Mouse (Mus musculus) thymus, adult 2 months (tissue): ENCODE results near the gene Dcst2. TPM values are rescaled to one million over a fixed set of nuclear protein-coding genes. Genes with fewer than 3 reads are reported as not detected.

Experiments
- DNase-seq: peaks from one replicate; pipeline ENCODE4 v3.0.0; 2021
- H3K27ac ChIP-seq: fragments of 200-500 bp; 2 replicates; pipeline ENCODE4 v1.5.1; 2012; ENCODE audit warnings: low read length, control low read depth; ENCODE audit not compliant: control insufficient read depth, insufficient read depth
- H3K27me3 ChIP-seq: fragments of 200-500 bp; 2 replicates; pipeline ENCODE4 v1.6.1; 2012; ENCODE audit warnings: mild to moderate bottlenecking, low read length, moderate library complexity, mixed read lengths; ENCODE audit not compliant: control insufficient read depth, insufficient read depth
- H3K36me3 ChIP-seq: fragments of 200-500 bp; 2 replicates; pipeline ENCODE4 v1.6.1; 2012; ENCODE audit warnings: mild to moderate bottlenecking, low read length, moderate library complexity; ENCODE audit not compliant: control insufficient read depth, insufficient read depth
- H3K4me1 ChIP-seq: fragments of 200-500 bp; replicated peaks from 2 replicates; pipeline ENCODE4 v1.6.1; 2012; ENCODE audit warnings: low read length; ENCODE audit not compliant: control insufficient read depth, insufficient read depth
- H3K4me3 ChIP-seq: fragments of 200-500 bp; 2 replicates; pipeline ENCODE4 v1.5.1; 2012; ENCODE audit warnings: mild to moderate bottlenecking, low read length, control low read depth, moderate library complexity; ENCODE audit not compliant: control insufficient read depth, insufficient read depth
- CTCF ChIP-seq: fragments of 200-500 bp; IDR thresholded peaks from 2 replicates; pipeline ENCODE4 v1.5.1; 2012; ENCODE audit warnings: mild to moderate bottlenecking, control low read depth, low read length, moderate library complexity, borderline replicate concordance; ENCODE audit not compliant: control insufficient read depth, poor library complexity, insufficient read depth; ENCODE audit errors: extremely low read depth
- POLR2A ChIP-seq: fragments of 200-500 bp; IDR thresholded peaks from 2 replicates; pipeline ENCODE4 v1.6.1; 2012; ENCODE audit warnings: mild to moderate bottlenecking, low read length, control low read depth, moderate library complexity; ENCODE audit not compliant: control insufficient read depth, poor library complexity, insufficient read depth; ENCODE audit errors: extremely low read depth
- WGBS: fragments of 180-500 bp; shearing (Covaris S2); methylation state at CpG from one replicate; pipeline ENCODE4 v1.1.7; 2018; 5-methylcytosine and 5-hydroxymethylcytosine counted together
- polyA plus RNA-seq: library from polyadenylated mRNA; depleted of rRNA; stranded (reverse); fragments of >200 nt; gene quantifications from 2 replicates; pipeline ENCODE4 v1.2.3, GENCODE M21; 2012

Gene Dcst2
- polyA plus RNA-seq, 1 experiment, result 0.50 TPM

GRCm38 (mm10) chr3:89380711-89381110, 18.9 kb downstream of the Dcst2 start:
- no peak overlapping the region for H3K4me3 ChIP-seq
- H3K4me1 ChIP-seq, result peaks cover 55% of the 10 kb centered on the region
- H3K27ac ChIP-seq, result no peak overlapping the region
- no peaks in the 10 kb centered on the region; the same call in 1 of the 2 replicates for H3K27me3 ChIP-seq
- no peaks in the 10 kb centered on the region for H3K36me3 ChIP-seq
- DNase-seq, result no peak
- TF ChIP-seq POLR2A, result no peak
- TF ChIP-seq CTCF, result no peak
- 92% methylated on average over 18 of the region's 18 CpGs for WGBS

GRCm38 (mm10) chr3:89381233-89381632, 19.5 kb downstream of the Dcst2 start:
- no peak for DNase-seq
- Histone ChIP-seq H3K27me3 (no peaks in the 10 kb centered on the region; the same call in 1 of the 2 replicates), H3K27ac (no peak overlapping the region), H3K36me3 (no peaks in the 10 kb centered on the region), H3K4me1 (peaks cover 60% of the 10 kb centered on the region), H3K4me3 (no peak overlapping the region)
- TF ChIP-seq CTCF (no peak), POLR2A (no peak)
- WGBS, result 93% methylated on average over 11 of the region's 11 CpGs

- H3K4me1 ChIP-seq, result peaks cover 60% of the 10 kb centered on the region
- peak overlapping the region; percentile 60; the same call in 1 of the 2 replicates for H3K27ac ChIP-seq
- no peaks in the 10 kb centered on the region; the same call in 1 of the 2 replicates for H3K27me3 ChIP-seq
- TF ChIP-seq POLR2A (no peak), CTCF (no peak)
- H3K4me3 ChIP-seq, result no peak overlapping the region
- H3K36me3 ChIP-seq, result no peaks in the 10 kb centered on the region
- 81% methylated on average over 9 of the region's 9 CpGs for WGBS
- peak; percentile 28 for DNase-seq
These were observed 20.5 kb downstream of the Dcst2 start for GRCm38 (mm10) chr3:89382033-89382882.

- no peaks in the 10 kb centered on the region for H3K36me3 ChIP-seq
- H3K4me3 ChIP-seq, result no peak overlapping the region
- peaks cover 58% of the 10 kb centered on the region for H3K4me1 ChIP-seq
- DNase-seq, result no peak
- no peaks in the 10 kb centered on the region; the same call in 1 of the 2 replicates for H3K27me3 ChIP-seq
- TF ChIP-seq POLR2A (no peak), CTCF (no peak)
- 93% methylated on average over 5 of the region's 5 CpGs for WGBS
- H3K27ac ChIP-seq, result peak overlapping the region; percentile 60; the same call in 1 of the 2 replicates
These were observed 21.2 kb downstream of the Dcst2 start for GRCm38 (mm10) chr3:89382950-89383349.

GRCm38 (mm10) chr3:89383651-89384255, 22.0 kb downstream of the Dcst2 start:
- WGBS, result 87% methylated on average over 5 of the region's 5 CpGs
- Histone ChIP-seq H3K36me3 (no peaks in the 10 kb centered on the region), H3K27ac (no peak overlapping the region; the same call in 1 of the 2 replicates), H3K4me3 (no peak overlapping the region), H3K27me3 (no peaks in the 10 kb centered on the region; the same call in 1 of the 2 replicates), H3K4me1 (peaks cover 59% of the 10 kb centered on the region)
- no peak for DNase-seq
- TF ChIP-seq CTCF, result no peak
- TF ChIP-seq POLR2A, result no peak

- 85% methylated on average over 12 of the region's 12 CpGs for WGBS
These were observed 22.7 kb downstream of the Dcst2 start for GRCm38 (mm10) chr3:89384331-89385076.

More at GRCm38 (mm10) chr3:89384331-89385076, 22.7 kb downstream of the Dcst2 start:
- DNase-seq, result no peak
- Histone ChIP-seq H3K4me3 (0 out of 2 replicates have a peak overlapping the region, but pooled peaks have one; percentile 37), H3K4me1 (peaks cover 57% of the 10 kb centered on the region), H3K27ac (no peak overlapping the region), H3K27me3 (no peaks in the 10 kb centered on the region), H3K36me3 (no peaks in the 10 kb centered on the region)
- TF ChIP-seq CTCF, result no peak
- TF ChIP-seq POLR2A, result no peak
